Mouse (Mus musculus): ENCODE measurements at regions not wholly inside any gene's neighbourhood (a gene's known extent, or its start where the extent isn't known, plus 50 kb on each side); places are given as distances from the start of the nearest gene placed in this dataset.
A peak's percentile ranks its signal among the peaks of the same experiment; 100 is the strongest.

- no peak for DNase-seq (ENCODE audit: low spot score in 2 of 2)
These were observed 188.9 kb upstream of the 1810046K07Rik start for GRCm38 (mm10) chr9:51517643-51518042.

- no peak for DNase-seq (ENCODE audit: low spot score in 2 of 2)
These were observed 189.7 kb upstream of the 1810046K07Rik start for GRCm38 (mm10) chr9:51518376-51518775.

GRCm38 (mm10) chr9:51523471-51523870 lies 194.8 kb upstream of the 1810046K07Rik start:
- DNase-seq (ENCODE audit: low spot score in 2 of 2): no peak

DNA sequence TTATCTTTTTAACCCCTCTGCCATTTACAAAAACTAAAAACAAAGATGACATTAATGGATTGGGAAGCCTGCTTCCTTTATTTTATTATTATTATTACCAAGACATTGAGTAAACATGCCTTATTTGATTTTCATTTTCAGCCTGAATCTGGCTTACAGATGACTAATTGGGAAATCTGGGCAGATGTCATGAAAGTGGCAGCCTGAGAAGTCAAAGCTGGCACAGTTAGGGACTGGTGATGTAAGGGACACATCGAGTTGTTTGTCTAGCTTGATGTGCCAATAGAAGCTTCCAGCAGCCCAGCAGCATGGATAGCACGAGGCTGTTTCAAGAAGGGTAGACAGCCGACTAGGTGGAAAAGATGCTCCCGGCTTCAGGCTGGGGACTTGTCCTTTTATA lies 197.2 kb upstream of the 1810046K07Rik start:
- no peak for DNase-seq (ENCODE audit: low spot score in 2 of 2)

DNA sequence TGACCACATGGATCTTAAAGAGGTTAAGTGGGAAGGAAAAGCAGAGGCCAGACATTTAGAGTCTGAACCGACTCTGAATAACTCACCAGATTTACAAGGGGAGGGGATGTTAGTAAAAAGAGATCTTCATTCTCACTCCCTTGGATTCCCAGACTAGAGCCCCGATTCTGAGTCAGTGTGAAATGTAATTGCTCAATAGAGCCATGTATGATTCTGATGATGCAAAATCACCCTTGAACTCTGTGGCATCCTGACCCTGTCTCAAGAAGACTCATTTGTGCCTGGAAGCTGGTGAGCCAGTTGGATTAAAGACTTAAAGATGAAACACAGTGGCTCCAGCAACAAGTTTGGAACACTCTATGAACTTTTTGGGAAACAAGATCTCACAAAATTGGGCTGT lies 210.2 kb upstream of the 1810046K07Rik start:
- DNase-seq (ENCODE audit: low spot score in 2 of 2): peak in 1 of 2 experiments; percentile 3

GRCm38 (mm10) chr9:51541940-51542339 lies 213.2 kb upstream of the 1810046K07Rik start:
- no peak for DNase-seq (ENCODE audit: low spot score in 2 of 2)

DNA sequence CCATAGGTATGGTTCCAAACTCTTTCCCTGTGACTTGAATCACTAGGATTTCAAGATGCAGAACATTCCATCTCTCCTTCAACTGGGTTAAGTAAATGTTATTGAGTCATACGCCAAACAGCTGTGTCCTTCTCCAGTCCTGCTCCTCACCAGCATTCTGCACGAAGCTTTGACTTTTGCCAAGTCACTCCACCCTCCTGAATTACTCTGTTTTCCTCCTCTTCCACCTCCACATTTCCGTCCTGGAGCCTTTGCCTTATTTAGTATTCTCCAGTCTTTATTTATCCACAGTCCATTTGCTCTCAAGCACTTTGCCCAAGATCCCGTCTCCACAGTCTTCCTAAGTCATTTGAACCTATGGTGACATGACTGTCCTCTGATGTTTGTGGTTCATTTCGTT lies 193.1 kb upstream of the Arhgap20 start:
- no peak for DNase-seq (ENCODE audit: low spot score in 2 of 2)

- DNase-seq (ENCODE audit: low spot score in 2 of 2): no peak
These were observed 183.5 kb upstream of the Arhgap20 start for GRCm38 (mm10) chr9:51581601-51582000.

- DNase-seq (ENCODE audit: low spot score in 2 of 2): no peak
These were observed 171.4 kb upstream of the Arhgap20 start for GRCm38 (mm10) chr9:51593707-51594106.

DNA sequence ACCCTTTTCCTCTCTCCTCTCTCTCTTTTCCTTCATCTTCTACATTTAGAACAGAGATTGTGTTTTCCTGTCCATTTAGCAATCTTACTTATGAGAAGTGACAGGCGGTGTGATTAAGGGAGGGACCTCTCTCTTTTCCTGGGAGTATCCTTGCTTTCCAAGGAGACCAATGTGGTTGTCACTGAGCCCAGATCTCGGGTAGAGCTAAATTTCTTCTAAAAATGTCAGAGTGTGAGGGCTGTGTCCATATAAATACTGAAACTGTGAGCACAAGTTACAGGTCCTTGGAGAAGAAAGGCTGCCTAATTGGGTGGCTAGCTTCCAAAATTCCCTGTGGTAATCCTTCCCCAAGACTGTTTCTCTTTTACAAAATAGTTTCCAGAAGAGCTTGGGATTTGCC lies 166.4 kb upstream of the Arhgap20 start:
- no peak for DNase-seq (ENCODE audit: low spot score in 2 of 2)

DNA sequence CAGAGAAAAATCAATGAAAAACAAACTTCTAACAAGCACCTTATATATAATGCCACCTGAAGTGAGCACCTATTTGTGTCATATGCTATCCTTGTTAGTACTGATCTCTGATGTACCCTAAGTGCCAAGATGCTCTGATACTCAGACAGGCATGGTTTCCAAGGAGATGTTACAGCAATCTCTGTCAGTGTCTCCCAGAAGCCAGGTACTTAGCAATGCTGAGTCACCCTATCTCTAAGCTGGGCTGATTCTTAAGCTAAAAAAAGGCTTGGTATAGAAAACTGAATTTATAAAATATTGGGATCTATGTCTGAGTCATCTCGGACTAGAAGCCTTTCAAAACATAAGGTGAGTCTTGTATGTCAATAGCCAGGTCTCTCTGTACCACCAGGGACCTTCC lies 157.0 kb upstream of the Arhgap20 start:
- no peak for DNase-seq (ENCODE audit: low spot score in 2 of 2)

- DNase-seq (ENCODE audit: low spot score in 2 of 2): no peak
These were observed 156.3 kb upstream of the Arhgap20 start for GRCm38 (mm10) chr9:51608697-51609456.

- DNase-seq (ENCODE audit: low spot score in 2 of 2): no peak
These were observed 139.0 kb upstream of the Arhgap20 start for GRCm38 (mm10) chr9:51626156-51626555.

GRCm38 (mm10) chr9:51636097-51636496 lies 129.0 kb upstream of the Arhgap20 start:
- no peak for DNase-seq (ENCODE audit: low spot score in 2 of 2)

- no peak for DNase-seq (ENCODE audit: low spot score in 2 of 2)
These were observed 128.5 kb upstream of the Arhgap20 start for GRCm38 (mm10) chr9:51636559-51637127.

GRCm38 (mm10) chr9:51637131-51637920 lies 127.8 kb upstream of the Arhgap20 start:
- DNase-seq (ENCODE audit: low spot score in 2 of 2): no peak

- no peak for DNase-seq (ENCODE audit: low spot score in 2 of 2)
These were observed 123.4 kb upstream of the Arhgap20 start for GRCm38 (mm10) chr9:51641706-51642105.

GRCm38 (mm10) chr9:51645426-51645825 lies 119.7 kb upstream of the Arhgap20 start:
- no peak for DNase-seq (ENCODE audit: low spot score in 2 of 2)

DNA sequence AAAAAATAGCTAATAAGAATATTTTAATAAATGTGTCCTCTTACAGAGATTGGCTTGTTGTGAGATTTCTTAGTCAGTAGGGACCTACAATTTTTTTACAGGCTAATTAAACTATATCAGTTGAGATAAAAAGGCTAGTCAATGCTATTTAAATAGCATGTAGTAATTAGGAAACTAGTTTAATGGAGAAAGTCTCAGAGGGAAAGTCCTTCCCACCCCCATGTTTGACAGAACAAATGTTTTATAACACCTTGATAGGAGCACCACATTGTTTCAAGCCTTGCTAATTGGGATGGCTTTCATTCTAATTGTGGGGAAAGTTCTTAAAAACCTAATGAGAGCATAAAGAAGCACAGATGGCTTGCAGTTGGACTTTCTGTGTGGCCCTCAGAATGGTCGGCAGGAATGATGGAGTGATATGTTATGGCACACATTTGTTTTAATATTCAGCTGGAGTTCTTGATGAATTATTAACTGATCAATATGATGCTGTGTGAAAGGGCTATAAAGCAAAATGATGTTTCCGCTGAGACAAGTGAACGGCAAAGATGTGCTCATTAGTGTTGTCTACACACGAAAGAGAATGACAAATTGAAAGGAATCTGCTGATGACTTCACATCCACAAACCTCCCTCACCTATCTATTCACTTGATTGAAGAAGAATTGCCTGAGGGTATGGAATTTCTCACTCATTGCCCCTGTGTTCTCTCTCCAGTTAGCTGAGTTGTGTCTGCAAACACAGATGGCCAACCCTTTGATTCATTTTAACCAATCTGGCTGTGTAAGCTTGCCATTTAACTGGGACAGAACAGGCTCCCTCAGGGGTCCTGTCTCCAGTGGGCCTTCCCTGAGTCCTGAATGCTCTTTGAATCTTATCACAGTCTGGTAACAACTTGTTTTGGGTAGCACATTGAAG lies 111.5 kb upstream of the Arhgap20 start:
- DNase-seq (ENCODE audit: low spot score in 2 of 2): no peak

DNA sequence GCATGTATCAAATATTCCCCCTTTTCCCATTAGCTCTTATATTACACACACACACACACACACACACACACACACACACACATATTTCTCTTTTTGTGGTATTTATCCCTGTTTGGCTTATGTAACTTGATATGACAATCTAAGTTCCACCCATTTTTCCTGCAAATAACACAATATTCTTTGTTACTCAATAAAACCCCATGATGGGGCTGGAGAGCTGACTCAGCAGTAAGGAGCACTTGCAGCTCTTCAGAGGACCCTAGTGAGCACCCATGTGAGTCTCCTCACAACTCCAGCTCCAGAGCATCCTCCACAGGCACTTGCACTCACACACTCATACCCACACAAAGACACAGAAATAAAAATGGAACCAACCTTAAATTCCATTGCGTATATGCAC lies 110.5 kb upstream of the Arhgap20 start:
- DNase-seq (ENCODE audit: low spot score in 2 of 2): no peak

- DNase-seq (ENCODE audit: low spot score in 2 of 2): no peak
These were observed 107.3 kb upstream of the Arhgap20 start for GRCm38 (mm10) chr9:51657796-51658195.

Measured in adrenal gland, adult 18-20 months (tissue).